Mouse (Mus musculus) retina, embryonic 14.5 days (tissue): ENCODE measurements around the gene Arhgef15.

Source experiments
- DNase-seq: peaks from one replicate; pipeline ENCODE4 v3.0.0-alpha.2; 2015; ENCODE audit warnings: low spot score

Gene Arhgef15

DNA sequence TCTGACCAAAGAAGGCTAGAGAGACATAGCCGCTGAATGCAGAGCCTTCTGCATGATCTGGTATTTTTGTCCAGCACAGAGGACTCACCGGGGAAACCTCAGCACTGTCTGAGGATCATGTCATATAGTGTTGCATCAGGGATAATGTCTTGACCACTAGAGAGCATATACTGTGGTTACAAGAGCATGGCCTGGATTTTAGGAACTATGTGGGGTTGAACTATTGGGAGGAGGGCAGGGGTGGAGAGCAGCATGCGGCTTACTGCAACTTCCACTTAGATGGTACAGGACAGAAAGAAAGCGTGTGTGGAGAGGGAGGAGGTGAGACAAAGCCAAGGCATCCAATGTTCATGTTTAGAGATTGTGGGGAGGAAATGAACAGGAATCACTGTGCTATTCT is 42.7 kb downstream of the Arhgef15 start:
- DNase-seq = no peak

DNA sequence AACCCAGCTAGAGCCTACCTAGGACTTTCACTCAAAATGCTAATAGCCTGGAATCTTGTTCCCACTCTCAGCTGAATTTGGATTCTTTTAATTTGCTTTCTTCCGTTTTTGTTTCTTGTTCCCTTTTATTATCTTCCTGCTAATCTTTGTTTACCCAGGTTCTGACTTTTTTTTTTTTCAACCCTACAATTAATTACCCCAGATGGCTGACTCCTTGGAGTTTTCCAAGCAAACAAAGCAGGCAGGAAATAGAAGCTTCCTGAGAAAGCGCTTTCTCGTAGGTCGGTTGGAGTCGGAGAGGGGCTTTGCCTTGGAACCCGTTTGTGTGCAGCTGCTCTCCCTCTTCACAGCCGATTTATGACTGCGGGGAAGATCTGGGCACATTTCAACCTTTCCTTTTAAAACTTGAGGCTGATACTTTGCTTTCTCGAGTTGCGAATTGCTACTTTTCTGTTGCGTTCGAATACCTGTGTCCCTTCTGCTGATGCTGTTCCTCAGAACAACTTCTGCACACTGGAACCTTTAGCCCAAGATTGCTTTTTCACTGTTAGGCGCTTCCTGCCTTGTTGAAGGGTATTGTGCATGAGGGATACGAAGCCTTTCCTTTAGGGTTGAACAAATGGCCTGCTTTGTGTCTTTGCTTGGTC is 45.6 kb downstream of the Arhgef15 start:
- DNase-seq = no peak

DNA sequence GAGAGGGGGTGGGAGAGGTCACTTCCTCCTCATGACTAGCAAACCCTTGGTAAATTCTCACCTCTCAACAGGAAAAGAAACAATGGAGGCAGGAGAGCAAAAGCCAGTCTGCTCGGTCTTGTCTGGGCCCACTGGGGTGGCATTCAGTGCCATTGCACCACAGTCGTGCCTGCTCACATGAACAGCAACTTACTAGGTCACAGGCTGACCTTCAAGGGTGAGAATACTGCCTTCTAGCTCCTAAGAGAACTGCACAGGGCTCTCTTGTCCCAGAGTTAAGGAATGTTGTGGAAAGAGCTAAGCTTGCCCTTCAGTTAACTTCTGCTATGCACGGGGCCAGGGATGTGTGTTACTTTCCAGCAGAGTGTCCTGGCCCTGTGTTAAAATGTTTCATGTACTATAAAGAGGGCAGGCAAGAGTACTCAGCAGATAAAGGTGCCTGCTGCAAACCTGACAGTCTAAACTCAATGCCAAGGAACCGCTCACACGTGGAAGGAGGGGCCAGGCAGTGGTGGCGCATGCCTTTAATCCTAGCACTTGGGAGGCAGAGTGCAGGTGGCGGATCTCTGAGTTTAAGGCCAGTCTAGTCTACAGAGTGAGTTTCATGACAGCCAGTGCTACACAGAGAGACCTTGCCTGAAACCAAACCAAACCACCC is 48.3 kb downstream of the Arhgef15 start:
- no peak for DNase-seq

- DNase-seq = no peak
Observed at GRCm38 (mm10) chr11:68907251-68907650, 50.0 kb downstream of the Arhgef15 start.

DNA sequence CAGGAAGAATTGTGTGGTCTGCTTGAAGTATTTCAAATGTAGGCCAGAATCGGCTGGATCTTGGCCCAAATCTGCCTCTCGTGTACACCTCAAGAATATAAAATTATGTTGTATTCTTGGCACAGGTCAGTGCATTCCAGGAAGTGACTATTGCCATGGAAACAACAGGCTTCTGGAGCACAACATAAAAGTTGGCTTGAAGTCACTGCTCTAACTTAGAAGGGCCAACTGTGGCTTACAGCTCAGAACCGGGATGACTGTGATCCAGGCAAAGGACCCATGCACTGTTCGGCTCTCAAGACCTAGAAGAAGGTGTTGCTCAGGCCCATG is 50.9 kb downstream of the Arhgef15 start:
- no peak for DNase-seq

DNA sequence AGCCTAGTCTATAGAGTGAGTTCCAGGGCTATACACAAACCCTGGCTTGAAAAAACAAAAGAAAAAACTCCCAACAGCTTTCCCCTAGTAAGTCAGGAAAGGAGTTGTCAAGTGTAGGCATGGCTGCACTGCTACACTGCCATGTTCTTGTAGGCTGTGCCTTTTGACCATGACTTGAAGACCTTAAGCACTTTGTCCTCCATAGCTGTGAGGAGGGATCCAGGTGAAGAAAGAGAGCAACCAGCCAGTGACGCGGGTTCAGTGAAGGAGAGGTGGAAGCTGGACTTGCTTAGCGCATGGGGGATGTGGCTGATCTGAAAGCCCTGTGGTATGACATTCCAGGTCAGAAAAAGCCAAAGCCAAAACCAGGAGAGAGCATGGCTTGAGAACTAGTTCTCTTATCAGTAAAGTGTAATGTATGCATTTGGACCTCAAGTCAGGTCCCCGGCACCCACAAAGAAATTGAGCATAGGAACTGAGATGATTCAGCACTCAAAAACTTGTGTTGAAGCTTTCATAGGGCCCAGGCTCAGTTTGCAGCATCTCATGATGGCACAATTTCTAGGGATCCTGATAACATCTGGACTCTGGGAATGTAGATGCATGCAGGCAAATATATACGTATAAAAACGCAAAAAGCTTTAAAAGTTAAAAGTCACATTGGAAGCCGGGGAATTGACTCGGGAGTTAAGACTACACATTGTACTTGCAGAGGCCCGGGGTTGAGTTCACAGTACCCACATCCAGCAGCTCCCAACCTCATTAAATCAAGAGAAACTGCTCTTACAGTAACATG is 51.4 kb downstream of the Arhgef15 start:
- no peak for DNase-seq

DNA sequence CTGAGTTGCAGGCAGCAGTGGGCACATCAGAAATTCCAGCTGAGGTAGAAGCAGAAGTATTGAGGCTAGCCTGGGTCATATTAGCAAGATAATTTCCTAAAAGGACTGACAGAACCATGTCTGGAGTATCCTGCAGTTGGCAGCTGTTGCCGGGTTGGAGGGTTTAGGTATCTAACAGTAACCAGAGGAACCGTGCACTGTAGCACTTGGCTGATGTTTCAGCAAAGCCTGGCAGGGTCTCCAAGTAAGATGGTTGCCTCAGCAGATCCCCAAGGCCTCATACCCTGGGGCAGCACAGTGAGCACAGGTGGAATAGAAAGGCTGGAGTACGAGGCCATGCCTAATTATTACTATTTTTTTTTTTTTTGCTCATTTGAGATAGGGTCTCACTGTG is 52.1 kb downstream of the Arhgef15 start:
- no peak for DNase-seq

GRCm38 (mm10) chr11:68904375-68905137 is 52.7 kb downstream of the Arhgef15 start:
- peak; percentile 91 for DNase-seq

DNA sequence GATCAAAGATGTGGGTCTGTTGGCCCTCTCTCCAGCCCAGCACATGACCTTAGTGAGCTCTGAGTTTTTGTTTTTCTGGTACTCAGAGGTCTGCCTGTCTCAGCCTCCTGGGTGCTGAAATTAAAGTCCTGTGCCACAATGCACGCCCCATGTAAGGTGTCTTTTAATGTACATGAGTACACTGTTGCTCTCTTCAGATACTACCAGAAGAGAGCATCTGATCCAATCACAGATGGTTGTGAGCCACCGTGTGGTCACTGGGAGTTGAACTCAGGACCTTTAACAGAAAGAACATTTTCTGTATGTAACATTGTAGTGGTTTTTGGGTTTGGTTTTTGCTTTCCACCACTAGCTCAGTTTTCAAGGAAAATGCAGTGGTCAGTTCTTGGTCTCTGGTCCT is 53.5 kb downstream of the Arhgef15 start:
- DNase-seq = no peak

DNA sequence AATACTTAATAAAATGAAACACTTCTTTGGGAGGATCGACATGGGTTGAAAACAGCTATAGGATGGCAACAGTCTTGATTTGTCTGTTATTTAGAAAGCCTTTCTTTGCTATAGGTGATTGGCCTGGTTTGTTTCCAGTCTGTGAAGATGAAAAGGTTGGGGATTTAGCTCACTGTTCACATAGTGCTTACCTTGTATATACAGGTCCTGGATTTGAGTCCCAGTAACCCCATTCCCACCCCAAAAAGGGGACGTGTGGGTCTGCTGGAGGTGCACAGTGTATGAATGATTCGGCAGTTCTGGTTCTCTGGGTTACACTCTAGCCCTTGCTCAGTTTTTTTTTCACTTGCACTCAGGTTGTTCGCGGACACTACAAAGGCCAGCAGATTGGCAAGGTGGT is 54.5 kb downstream of the Arhgef15 start:
- DNase-seq = no peak

GRCm38 (mm10) chr11:68902367-68902766 is 54.9 kb downstream of the Arhgef15 start:
- no peak for DNase-seq

GRCm38 (mm10) chr11:68902047-68902364 is 55.3 kb downstream of the Arhgef15 start:
- no peak for DNase-seq

- DNase-seq = peak; percentile 100
Observed at GRCm38 (mm10) chr11:68901351-68902046, 55.8 kb downstream of the Arhgef15 start, which contains the start of gene Rpl26. Gene Rpl26 (plus strand): TSS chr11:68901583.

- DNase-seq = no peak
Observed at GRCm38 (mm10) chr11:68900519-68901350, 56.5 kb downstream of the Arhgef15 start.

- DNase-seq = no peak
Observed at GRCm38 (mm10) chr11:68899815-68900214, 57.5 kb downstream of the Arhgef15 start.

DNA sequence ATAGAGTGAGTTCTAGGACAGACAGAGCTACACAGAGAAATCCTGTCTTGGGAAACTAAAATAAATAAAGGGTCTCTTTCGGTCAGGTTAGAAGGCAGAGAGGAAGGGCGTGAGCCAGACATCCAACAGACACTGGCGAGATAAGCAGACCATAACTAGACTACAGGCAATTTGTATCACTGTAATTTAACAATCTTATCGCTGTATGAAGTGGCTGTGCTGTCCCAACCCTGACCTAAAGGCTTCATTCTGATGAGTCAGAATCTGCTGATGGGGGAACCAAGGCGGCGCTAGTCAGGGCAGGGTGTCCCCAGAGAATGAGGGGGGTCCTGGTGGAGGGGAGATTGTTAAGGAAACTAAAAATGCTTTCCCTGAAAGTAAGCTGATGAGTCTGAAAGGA is 58.5 kb downstream of the Arhgef15 start:
- no peak for DNase-seq

DNA sequence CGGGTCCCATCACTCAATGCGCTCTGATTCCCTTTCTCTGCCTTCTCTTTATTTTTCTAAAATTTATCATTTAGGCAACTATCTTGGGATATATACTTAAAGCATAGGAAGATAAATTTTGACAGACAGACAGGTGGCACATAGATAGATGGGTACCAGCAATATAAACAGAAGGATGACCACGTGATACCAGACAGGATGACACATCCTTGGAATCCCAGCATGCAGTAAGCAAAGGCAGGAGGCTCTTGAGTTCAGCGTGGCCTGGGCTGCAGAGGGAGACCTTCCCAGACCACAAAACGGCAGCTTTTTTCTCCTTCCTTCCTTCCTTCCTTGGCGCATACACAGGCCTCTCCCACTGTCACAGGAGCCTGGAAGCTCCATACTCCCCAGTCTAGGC is 59.4 kb downstream of the Arhgef15 start:
- no peak for DNase-seq

GRCm38 (mm10) chr11:68897120-68897519 is 60.2 kb downstream of the Arhgef15 start:
- peak; percentile 58 for DNase-seq

DNA sequence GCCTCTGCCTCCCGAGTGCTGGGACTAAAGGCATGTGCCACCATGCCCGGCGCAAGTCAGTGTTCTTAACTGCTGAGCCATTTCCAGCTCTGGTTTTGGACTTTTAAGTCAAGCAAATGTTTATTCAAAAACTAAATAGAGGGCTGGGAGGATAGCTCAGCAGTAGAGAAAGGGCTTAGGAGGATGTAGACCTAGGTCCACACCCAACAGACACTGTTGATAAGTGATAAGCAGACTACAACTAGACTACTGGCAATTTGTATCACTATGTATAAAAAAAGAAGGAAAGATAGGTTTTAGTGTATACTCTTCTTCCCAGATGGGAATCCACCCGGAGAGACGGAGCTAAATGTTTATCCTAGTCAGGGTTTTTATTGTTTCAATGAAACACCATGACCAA is 61.0 kb downstream of the Arhgef15 start:
- DNase-seq = no peak

DNA sequence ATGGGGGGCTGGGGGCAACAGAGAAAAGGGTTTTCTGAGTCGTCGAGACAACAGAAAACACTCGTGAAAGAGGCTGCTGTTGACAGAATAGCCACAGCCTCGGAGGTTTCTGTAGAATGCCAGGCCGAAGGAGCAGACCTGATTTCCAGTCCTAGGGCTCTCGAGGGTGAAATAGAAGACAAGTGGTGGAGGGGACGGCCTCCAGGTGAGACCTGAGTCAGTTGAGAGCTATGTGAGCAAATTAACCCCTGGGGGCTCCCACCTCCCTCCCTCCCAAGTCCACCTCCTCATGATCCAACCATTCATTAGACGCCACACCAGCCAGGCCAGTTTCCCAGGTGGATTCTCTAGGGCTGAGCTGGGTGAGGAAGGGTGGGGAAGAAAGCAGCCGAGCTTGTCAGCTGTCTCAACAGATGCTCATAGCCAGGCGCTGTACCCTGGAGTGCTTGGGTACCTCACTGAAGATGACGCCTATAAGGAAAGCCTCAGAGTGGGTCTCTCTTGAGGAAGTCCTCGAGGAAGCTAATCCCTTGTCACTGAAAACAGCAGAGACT is 63.3 kb downstream of the Arhgef15 start:
- no peak for DNase-seq
